Mouse (Mus musculus): ENCODE measurements around the gene Otx1. TPM values are rescaled to one million over a fixed set of nuclear protein-coding genes. Genes with fewer than 3 reads are reported as not detected.
A peak's percentile ranks its signal among the peaks of the same experiment; 100 is the strongest.

The Otx1 gene
- polyA plus RNA-seq, 1 experiment = 0.84 TPM

DNA sequence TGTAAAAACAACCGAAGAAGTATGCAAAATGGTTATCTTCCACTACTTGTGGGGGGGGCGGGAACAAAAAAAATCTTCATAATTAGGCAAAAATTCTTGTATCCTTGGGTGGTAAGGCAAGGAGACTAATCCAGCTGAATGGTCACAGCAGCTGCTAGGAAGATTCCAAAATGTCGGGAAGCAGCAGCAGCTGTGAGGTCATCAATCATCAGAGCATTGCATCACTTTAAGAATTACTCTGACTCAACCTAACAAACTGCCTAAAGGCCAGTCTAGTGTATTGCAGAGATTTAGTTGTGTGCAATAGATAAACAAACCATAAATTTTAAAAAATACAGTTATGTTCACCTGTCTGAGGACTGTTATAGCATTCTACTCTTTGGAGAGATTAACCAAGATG, 29.1 kb downstream of the Otx1 start:
- Histone ChIP-seq H3K27me3 (ENCODE audit: control insufficient read depth, insufficient read depth, insufficient read length) (no peaks in the 10 kb centered on the region), H3K79me3 (ENCODE audit: low read depth) (no peaks in the 10 kb centered on the region), H3ac (ENCODE audit: control insufficient read depth, insufficient read length, low read depth) (no peak overlapping the region), H3K4me3 (ENCODE audit: insufficient read depth, poor library complexity, severe bottlenecking) (no peak overlapping the region), H3K36me3 (ENCODE audit: control insufficient read depth, insufficient read depth) (no peaks in the 10 kb centered on the region), H3K79me2 (ENCODE audit: control insufficient read depth, insufficient read depth) (no peaks in the 10 kb centered on the region)
- TF ChIP-seq MAX (IDR thresholded peaks at IDR 0.05) (no peak), MYOG (IDR thresholded peaks at IDR 0.05; ENCODE audit: control insufficient read depth, extremely low read depth, insufficient read length) (no peak), MYOD1 (IDR thresholded peaks at IDR 0.05; ENCODE audit: control insufficient read depth, insufficient read length, low read depth) (peak; percentile 95), CEBPB (IDR thresholded peaks at IDR 0.05; ENCODE audit: low read depth) (peak; percentile 87), CTCF (IDR thresholded peaks at IDR 0.05; ENCODE audit: control insufficient read depth, insufficient read depth, insufficient read length) (no peak)

DNA sequence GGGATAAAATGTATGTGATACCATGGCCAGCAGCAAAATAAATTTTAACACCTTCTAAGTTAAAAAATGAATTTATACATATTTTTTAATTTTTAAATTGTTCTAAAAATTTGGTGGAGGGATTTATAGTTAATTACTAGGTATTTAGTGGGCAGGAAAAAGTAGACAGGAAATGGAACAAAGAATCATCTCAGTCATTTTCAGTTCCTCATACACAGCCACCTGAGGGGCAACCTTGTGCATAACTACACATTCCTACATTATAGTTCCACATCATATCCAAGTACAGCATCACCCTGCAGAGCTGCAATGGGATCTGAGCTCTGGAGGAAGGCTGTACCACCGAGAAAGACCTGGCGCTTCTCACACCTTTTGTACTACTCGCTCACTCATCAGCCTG, 33.8 kb downstream of the Otx1 start:
- H3K4me3 ChIP-seq (ENCODE audit: insufficient read depth, poor library complexity, severe bottlenecking) = no peak overlapping the region
- H3ac ChIP-seq (ENCODE audit: control insufficient read depth, insufficient read length, low read depth) = no peak overlapping the region
- no peaks in the 10 kb centered on the region for H3K79me3 ChIP-seq (ENCODE audit: low read depth)
- no peak for TF ChIP-seq MAX (IDR thresholded peaks at IDR 0.05)
- no peak for TF ChIP-seq CTCF (IDR thresholded peaks at IDR 0.05; ENCODE audit: control insufficient read depth, insufficient read depth, insufficient read length)
- no peak for TF ChIP-seq USF1 (IDR thresholded peaks at IDR 0.05; ENCODE audit: low read depth)
- TF ChIP-seq FOSL1 (IDR thresholded peaks at IDR 0.05; ENCODE audit: insufficient read depth, low read length, poor library complexity, severe bottlenecking) = no peak
- TF ChIP-seq MYOD1 (IDR thresholded peaks at IDR 0.05; ENCODE audit: control insufficient read depth, insufficient read length, low read depth) = no peak
- TF ChIP-seq MYOG (IDR thresholded peaks at IDR 0.05; ENCODE audit: control insufficient read depth, extremely low read depth, insufficient read length) = no peak
- H3K79me2 ChIP-seq (ENCODE audit: control insufficient read depth, insufficient read depth) = no peaks in the 10 kb centered on the region
- H3K27me3 ChIP-seq (ENCODE audit: control insufficient read depth, insufficient read depth, insufficient read length) = no peaks in the 10 kb centered on the region
- H3K36me3 ChIP-seq (ENCODE audit: control insufficient read depth, insufficient read depth) = no peaks in the 10 kb centered on the region

DNA sequence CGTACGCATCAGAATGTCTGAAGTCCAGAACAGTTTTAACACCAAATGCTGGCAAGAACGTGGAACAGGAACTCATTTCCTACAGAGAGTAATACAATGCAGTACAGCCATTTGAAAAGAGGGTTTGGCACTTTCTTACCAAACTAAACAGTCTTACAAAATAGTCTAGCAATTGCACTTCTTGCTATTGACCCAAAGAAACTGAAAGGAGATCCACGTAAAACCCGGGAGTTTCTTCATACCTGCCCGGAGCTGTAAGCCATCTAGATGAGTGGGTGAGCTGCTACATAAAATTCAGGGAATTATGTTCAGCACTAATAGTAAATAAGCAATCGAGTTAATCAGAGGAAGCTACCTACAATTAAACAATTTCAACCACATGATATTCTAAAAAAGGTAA, 47.5 kb downstream of the Otx1 start:
- H3K4me3 ChIP-seq (ENCODE audit: insufficient read depth, poor library complexity, severe bottlenecking) = no peak overlapping the region
- H3K36me3 ChIP-seq (ENCODE audit: control insufficient read depth, insufficient read depth) = no peaks in the 10 kb centered on the region
- no peaks in the 10 kb centered on the region for H3K27me3 ChIP-seq (ENCODE audit: control insufficient read depth, insufficient read depth, insufficient read length)
- TF ChIP-seq USF1 (IDR thresholded peaks at IDR 0.05; ENCODE audit: low read depth) (no peak), MYOG (IDR thresholded peaks at IDR 0.05; ENCODE audit: control insufficient read depth, extremely low read depth, insufficient read length) (no peak), MAX (IDR thresholded peaks at IDR 0.05) (no peak), CTCF (IDR thresholded peaks at IDR 0.05; ENCODE audit: control insufficient read depth, insufficient read depth, insufficient read length) (no peak), CEBPB (IDR thresholded peaks at IDR 0.05; ENCODE audit: low read depth) (no peak), FOSL1 (IDR thresholded peaks at IDR 0.05; ENCODE audit: insufficient read depth, low read length, poor library complexity, severe bottlenecking) (no peak), MYOD1 (IDR thresholded peaks at IDR 0.05; ENCODE audit: control insufficient read depth, insufficient read length, low read depth) (no peak)
- H3K79me2 ChIP-seq (ENCODE audit: control insufficient read depth, insufficient read depth) = no peaks in the 10 kb centered on the region
- no peak overlapping the region for H3ac ChIP-seq (ENCODE audit: control insufficient read depth, insufficient read length, low read depth)
- H3K79me3 ChIP-seq (ENCODE audit: low read depth) = no peaks in the 10 kb centered on the region

DNA sequence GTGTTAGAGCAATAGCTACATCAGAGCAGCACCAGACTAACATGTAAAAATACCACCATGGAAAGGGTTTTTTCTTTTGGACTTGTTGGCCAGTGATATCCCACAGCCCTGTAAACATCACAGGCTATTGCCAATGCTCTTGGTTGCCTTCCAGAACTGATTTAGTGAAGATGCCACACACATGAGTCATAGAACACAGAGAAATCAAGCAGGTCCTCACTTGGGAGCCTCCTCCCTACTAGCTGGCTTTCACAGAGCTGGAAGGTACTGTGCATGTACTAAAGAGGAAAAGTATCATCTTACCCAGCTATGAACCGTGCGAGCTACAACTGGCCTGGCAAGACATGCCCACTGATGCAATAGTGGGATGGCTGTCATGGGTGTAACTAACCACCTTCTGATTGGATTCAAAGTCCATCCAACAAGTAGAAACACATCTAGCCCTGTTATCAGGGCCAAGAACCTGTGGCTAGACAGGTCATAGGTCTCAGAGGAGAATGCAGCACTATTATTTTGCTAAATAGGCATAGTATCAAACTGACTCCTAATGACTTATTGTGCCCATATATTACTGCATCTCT, 51.0 kb downstream of the Otx1 start:
- Histone ChIP-seq H3K36me3 (ENCODE audit: control insufficient read depth, insufficient read depth) (no peaks in the 10 kb centered on the region), H3K79me2 (ENCODE audit: control insufficient read depth, insufficient read depth) (no peaks in the 10 kb centered on the region), H3ac (ENCODE audit: control insufficient read depth, insufficient read length, low read depth) (no peak overlapping the region), H3K79me3 (ENCODE audit: low read depth) (no peaks in the 10 kb centered on the region), H3K4me3 (ENCODE audit: insufficient read depth, poor library complexity, severe bottlenecking) (no peak overlapping the region), H3K27me3 (ENCODE audit: control insufficient read depth, insufficient read depth, insufficient read length) (no peaks in the 10 kb centered on the region)
- TF ChIP-seq MYOD1 (IDR thresholded peaks at IDR 0.05; ENCODE audit: control insufficient read depth, insufficient read length, low read depth) (no peak), CEBPB (IDR thresholded peaks at IDR 0.05; ENCODE audit: low read depth) (peak; percentile 54)

DNA sequence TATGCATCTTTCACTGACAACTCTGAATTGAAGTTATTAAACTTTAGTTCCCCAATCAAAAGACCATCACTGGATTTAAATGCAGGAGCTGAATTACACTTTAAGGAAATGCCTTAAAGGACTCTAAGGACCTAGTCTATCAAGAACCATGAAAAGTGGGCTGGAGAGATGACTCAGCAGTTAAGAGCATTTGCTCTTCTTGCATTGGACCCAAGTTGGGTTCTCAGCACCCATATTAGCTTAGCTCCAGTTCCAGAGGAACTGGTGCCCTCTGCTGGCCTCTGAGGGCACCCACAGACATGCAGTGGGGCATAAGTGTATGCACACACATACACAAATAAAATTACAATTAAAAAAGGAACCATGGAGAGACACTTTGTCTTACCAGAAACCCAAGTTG, 52.6 kb downstream of the Otx1 start:
- no peak overlapping the region for H3K4me3 ChIP-seq (ENCODE audit: insufficient read depth, poor library complexity, severe bottlenecking)
- H3K79me3 ChIP-seq (ENCODE audit: low read depth) = no peaks in the 10 kb centered on the region
- TF ChIP-seq MAX (IDR thresholded peaks at IDR 0.05) = no peak
- TF ChIP-seq MYOD1 (IDR thresholded peaks at IDR 0.05; ENCODE audit: control insufficient read depth, insufficient read length, low read depth) = no peak
- TF ChIP-seq CTCF (IDR thresholded peaks at IDR 0.05; ENCODE audit: control insufficient read depth, insufficient read depth, insufficient read length) = no peak
- TF ChIP-seq MYOG (IDR thresholded peaks at IDR 0.05; ENCODE audit: control insufficient read depth, extremely low read depth, insufficient read length) = no peak
- TF ChIP-seq FOSL1 (IDR thresholded peaks at IDR 0.05; ENCODE audit: insufficient read depth, low read length, poor library complexity, severe bottlenecking) = no peak
- no peak for TF ChIP-seq USF1 (IDR thresholded peaks at IDR 0.05; ENCODE audit: low read depth)
- TF ChIP-seq CEBPB (IDR thresholded peaks at IDR 0.05; ENCODE audit: low read depth) = no peak

More for the DNA sequence above, 52.6 kb downstream of the Otx1 start:
- no peak overlapping the region for H3ac ChIP-seq (ENCODE audit: control insufficient read depth, insufficient read length, low read depth)
- no peaks in the 10 kb centered on the region for H3K27me3 ChIP-seq (ENCODE audit: control insufficient read depth, insufficient read depth, insufficient read length)
- H3K79me2 ChIP-seq (ENCODE audit: control insufficient read depth, insufficient read depth) = no peaks in the 10 kb centered on the region
- H3K36me3 ChIP-seq (ENCODE audit: control insufficient read depth, insufficient read depth) = no peaks in the 10 kb centered on the region
